Mouse (Mus musculus): ENCODE measurements around the gene Mtg2. TPM values are rescaled to one million over a fixed set of nuclear protein-coding genes. Genes with fewer than 3 reads are reported as not detected.
A peak's percentile ranks its signal among the peaks of the same experiment; 100 is the strongest.

Gene Mtg2
- total RNA-seq, 2 experiments from 2014 or later, result 16.4 to 17.7 TPM

DNA sequence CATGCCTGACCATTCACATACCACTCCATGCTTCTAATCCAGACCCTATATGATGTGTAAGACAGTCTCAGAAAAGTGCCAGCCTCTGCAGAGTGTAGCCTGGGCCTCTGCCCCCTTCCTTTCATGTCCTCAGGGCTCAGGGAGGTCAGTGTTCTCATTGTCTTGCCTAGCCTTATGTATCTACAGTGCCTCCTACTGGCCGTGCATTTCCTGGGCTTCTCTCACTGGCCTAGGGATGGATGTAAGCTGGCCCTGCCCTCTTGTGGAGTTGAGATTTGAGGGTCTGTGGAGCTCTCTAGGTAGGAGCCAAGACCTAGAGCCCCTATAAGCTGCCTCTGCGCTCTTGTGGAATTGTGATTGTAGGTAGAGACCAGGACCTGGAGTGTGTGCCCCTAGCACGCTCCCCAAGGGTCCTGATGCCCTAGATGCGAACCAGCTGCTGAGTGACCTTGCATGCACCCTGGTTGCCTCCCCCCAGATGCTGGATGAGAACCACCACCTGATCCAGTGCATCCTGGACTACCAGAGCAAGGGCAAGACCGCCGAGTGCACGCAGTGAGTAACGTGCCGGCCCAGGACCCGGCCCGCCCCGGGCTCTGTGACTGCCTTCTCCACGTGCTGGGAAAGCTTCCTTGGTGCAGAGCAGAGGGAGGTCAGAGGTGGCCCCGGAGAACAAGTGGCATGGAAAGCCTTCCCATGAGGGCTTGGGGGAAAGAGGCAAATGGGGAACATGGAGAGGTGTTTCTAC lies 18.2 kb upstream of the Mtg2 start:
- DNase-seq (ENCODE audit: low spot score in 2 of 2), result no peak

DNA sequence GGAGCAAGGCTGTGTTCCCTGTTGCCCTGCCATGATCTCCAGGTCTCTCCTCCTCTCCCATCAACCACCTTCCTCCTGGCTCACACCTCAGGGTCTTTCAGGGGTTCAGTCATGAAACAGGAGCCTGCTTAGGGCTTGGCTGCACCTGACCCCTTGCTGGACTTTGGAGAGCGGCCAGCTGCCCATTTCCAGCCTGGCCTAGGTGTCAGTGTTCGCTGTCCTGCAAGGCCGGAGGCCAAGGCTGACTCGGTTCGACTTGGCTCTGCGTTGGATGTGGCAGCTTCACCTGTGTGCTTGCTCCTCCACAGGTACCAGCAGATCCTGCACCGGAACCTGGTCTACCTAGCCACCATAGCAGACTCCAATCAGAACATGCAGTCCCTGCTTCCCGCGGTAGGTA lies 17.4 kb upstream of the Mtg2 start:
- no peak for DNase-seq (ENCODE audit: low spot score in 2 of 2)

DNA sequence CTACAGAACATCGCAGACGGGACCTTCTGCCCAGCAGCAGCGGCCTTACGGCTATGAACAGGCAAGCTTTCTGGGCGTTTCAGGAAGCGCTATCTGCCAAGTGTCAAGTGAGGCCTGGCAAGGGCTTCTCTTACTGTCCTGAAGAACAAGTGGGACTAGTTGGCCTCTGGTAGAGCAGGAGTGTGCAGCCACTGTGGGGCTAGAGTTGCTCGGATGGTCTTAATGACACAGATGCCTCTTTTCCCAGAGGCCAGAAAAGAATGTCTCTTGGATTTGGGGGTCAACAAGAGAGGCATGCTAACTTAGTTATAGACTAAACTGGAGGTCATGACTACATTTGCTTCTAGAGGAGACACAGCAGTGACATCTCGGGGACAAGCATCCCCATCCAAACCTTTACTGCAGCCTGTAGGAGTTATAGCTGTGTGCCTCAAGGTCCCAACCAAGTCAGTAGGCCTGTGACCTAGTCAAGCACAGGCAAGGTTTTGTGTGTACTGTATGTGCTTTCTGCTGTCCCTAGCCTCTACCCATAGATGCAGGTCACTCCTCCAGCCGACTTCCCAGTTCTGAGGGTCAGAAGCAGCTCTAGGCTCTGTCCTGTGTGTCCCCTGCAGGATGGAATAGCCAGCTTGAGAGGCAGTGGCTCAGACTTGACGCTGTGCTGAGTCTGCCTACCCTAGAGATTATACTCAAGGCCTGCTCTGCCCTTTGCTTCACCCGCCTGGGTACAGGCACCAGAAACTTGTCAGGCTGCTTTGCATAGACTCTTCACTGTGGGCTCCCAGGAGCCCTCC lies 6.9 kb upstream of the Mtg2 start:
- no peak for DNase-seq (ENCODE audit: low spot score in 2 of 2)

DNA sequence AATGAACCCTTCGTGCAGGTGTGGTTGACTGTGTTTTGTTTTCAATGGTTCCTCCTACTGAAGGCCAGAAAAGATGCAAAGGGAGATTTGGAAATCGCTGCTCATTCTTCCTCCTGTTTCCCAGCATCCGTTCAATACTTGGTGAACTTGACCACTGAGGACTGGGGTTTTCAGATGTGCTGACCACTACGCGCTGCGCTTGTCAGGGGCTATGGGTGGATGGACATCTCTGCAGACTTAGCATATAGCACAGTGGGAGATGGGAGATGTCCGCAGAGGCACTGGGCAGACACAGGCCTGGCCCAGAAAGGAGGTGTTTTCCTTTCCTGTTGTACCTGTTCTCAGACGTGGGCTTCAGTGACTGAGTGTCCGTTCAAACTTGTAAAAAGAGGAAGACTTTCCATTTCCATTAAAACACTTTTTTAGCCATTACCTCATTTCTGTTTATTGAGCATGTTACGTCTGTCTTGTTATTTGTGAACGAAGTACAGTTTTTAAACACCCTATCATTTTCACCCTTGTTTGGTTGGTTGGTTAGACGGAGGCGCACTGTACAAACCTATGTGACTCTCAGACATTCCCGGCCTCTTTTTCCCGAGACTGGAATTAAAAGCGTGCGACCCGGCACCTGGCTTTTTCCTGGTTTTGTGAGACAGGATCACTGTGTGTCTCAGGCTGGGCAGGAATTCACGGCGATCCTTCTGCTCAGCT lies 463 bp upstream of the Mtg2 start:
- no peak for DNase-seq (ENCODE audit: low spot score in 2 of 2)

DNA sequence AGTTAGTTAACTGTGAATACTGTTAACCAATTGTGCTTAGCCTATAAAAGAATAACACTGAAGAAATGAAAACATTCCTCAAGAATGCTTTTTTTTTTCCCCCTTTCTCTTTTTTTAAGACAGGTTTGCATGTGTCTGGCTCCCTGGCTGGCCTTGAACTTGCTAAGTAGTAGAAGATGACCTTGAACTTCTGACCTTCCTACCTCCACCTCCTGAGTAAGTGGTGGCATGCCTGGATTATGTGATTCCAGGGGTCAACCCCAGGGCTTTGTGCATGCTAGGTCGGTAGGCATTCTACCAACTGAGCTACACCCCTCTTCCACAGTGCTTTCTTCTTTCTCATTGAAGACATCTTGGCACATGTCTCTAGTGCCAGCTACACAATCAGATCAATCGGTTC lies 1.3 kb downstream of the Mtg2 start:
- DNase-seq (ENCODE audit: low spot score in 2 of 2), result no peak

DNA sequence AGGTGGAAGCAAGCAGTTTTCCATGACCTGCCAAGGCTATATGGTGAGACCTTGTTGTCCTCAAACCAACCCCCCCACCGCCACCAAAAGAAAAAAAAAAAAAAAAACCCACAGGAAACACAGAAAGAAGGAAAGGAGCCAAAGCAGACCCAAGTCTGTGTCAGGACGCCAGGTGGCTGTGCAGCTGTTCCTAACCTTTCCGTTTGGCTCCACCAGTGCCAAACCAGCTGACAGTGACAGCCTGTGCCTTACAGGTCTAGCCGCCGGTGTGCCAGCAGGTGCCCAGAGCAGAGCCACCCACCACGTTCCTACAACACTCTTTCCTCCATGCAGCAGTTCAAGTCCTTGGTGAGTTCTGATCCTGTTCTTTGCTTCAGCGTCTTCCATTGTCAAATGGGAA lies 2.5 kb downstream of the Mtg2 start:
- DNase-seq (ENCODE audit: low spot score in 2 of 2), result no peak

DNA sequence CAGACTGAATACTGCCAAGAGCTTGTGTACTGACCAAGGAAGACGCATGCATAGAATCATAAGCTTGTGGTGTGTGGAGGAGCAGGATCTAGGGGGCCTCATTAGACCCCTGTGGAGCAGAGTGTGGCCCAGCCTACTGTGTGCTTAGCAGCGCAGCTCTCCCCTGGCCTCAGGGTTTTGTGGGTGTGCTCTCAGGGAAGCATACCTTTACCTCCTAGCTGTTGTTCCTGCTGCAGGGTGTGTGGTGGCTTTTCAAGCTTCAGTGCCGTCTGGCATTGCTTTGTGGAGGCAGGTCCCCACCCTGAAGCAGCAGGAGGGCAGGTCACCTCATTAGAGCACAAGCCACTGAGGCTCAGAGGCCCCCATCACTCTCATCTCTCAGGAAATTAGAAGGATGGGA lies 7.2 kb downstream of the Mtg2 start:
- no peak for DNase-seq (ENCODE audit: low spot score in 2 of 2)

DNA sequence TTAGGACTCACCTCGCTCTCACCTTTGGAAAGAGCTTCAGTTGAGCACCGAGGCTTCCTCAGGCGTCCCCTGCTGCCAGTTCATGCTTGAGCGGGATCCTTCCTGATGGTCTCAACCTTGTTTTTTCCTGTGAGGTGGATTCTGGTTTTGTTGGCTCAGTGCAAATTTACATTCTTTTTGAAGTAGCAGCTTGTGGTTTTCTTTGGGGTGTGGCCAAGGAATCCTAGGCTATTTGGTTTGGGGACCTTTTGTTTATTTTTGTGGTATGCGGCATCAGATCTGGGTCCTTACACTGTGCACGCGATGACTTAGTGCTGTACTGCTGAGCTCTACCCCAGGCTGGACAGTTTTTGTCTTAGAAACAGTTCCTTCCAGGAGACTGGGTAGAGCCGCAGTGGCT lies 10.3 kb downstream of the Mtg2 start:
- no peak for DNase-seq (ENCODE audit: low spot score in 2 of 2)

DNA sequence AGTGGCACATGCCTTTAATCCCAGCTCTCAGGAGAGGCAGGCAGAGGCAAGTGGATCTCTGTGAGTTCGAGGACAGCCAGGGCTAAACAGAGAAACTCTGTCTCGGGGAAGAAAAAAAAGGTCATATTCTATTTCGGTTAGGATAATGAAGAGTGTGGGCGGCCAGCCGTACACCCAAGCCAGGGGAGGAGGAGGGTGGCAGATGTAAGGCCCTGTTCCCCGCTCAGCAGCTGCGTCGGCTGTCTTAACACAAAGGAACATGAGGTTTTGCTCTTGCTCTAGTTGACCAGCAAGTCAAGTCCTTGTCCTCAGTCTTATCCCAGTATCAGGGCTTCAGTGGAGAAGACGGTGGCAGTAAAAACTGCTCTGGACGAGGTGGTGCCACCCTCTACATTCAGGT lies 12.7 kb downstream of the Mtg2 start:
- no peak for DNase-seq (ENCODE audit: low spot score in 2 of 2)

DNA sequence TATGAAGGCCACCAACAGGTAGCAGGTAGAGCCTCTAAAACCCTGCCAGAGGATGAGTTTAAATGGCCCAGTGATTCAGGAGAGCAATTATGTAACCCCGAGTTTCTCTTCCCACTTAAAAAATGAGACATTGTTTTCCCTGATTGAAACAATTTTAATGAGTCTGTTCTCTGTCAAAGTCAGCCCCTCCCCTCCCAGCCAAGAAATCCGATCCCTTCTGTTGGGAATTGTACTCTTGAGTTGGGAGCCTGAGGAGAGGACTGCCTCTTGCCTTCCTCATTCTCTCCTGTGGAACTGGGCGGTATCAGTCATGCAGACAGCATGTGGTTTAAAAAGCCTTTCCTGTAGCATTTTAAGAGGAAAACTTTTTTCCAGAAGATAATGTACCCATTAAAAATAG lies 14.2 kb downstream of the Mtg2 start:
- DNase-seq (ENCODE audit: low spot score in 2 of 2), result no peak

DNA sequence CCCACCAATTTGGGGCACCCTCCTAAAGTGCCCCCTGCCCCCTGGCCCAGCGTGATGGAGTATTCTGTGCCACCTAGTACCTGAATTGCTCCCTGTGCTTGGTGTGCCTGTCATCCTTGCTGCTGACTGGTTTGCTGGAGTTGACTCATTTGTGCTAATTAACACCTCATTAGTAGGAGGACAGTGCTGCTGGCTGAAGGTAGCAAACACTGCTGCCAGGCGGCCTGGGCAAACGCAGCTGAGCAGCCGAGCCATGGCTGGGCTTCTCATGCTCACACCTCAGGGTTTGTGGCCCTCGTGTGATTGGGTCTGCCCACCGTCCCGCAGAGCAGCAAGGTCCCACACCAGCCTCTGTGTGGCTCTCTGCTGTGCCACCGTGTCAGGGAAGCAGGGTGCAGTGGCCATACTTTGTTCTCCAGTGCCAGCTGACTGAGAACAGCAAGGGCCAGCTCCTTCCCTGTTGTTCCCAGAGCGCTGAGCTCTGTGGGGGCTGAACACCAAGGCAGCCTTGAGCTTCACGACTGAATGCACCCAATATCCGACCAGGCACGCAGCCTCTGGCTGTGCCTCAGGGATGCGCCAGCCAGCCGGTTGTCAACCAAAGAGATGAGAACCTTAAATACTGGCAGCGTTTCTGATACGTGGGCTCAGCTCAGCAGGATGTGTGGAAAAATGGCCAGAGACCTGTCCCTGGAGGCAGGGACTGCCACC lies 15.7 kb downstream of the Mtg2 start:
- no peak for DNase-seq (ENCODE audit: low spot score in 2 of 2)

DNA sequence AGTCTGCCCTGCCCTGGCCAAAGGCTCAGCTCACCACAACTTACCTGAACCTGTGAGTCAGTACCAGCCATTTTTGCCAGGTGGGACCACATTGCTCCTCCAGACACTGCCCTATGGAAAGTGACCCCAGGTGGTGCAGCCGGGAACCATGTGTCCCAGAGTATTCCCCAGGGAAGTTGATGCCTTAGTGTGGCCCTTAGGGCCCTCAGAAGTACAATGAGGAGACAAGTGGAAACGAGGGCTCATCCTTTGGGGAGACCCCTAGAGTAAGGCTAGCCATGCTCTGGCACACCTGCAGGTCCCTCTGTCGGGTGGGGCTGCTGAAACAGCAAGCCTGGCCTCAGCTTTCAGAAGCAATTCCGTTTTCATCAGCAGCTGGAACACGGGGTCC lies 16.2 kb downstream of the Mtg2 start:
- DNase-seq (ENCODE audit: low spot score in 2 of 2), result no peak

DNA sequence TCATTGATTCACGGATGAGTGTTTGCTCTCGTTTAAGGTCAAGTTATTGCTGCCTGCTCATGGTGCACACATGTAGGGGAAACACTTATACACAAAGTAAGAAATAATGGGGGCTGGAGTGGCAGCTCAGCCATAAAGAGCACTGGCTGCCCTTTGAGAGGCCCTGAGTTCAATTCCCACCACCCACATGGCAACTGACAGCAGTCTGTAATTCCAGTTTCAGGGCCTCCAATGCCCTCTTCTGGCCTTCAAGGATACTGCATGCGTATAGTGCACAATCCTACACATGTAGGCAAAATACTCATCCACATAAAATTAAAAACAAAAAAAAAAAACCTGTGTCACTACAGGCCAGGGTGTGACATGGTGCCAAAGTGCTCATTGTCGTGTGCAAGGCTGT lies 17.1 kb downstream of the Mtg2 start:
- no peak for DNase-seq (ENCODE audit: low spot score in 2 of 2)

DNA sequence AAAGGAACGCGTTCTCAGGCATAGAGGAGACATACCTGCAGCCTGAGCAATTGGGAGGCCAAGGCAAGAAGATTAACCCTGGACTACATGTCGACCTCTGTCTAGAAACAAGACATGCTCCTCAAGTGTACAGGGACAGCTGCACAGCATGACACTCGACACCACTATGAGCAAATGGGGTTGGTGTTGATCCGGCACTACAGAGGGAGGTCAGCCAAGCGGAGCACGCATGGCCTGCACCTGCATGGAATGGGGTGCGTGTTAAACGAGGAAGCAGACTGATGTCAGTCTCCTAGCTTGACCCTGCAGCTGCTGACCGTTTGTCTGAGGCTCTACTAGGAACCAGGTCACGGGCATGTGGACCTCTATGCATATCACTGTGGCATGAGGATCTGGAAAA lies 19.9 kb downstream of the Mtg2 start:
- no peak for DNase-seq (ENCODE audit: low spot score in 2 of 2)

DNA sequence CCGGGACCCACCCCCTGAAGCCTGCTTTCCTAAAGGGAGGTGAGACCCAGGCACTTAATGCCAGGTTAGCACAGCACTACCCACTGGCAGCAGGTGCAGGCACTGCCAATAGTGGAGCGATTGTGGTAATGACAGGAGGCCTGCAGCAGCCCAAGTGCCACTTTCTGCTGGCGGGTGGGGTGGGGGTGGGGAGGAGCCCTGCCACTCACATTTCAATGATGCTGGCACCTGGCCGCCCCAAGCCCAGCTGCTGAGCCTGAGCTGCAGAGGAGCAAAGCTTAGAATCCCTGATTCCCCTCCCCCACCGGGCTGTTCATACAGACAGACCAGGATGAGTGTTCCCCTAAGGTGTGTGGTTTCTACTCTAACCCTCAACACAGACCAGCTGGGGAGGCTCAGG lies 25.3 kb downstream of the Mtg2 start:
- no peak for DNase-seq (ENCODE audit: low spot score in 2 of 2)

DNA sequence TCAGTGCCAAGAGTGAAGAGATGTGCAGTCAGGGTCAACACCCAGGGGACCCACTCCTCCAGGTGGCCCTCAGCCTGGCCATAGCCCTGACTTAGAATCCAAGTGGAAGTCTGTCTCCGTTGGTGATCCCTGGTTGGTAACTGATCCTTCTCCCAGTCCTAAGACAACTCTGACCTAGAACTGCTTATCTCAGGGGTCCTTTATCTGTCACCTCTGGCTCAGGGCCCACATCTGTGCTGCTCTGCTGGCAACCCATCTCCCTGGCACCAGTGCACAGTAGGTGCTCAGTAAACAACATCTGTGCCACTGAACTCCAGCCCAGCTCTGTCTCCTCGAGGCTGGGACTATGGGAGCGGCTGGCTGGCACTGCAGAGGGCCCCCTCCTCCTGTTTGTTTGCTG lies 27.2 kb downstream of the Mtg2 start:
- no peak for DNase-seq (ENCODE audit: low spot score in 2 of 2)

DNA sequence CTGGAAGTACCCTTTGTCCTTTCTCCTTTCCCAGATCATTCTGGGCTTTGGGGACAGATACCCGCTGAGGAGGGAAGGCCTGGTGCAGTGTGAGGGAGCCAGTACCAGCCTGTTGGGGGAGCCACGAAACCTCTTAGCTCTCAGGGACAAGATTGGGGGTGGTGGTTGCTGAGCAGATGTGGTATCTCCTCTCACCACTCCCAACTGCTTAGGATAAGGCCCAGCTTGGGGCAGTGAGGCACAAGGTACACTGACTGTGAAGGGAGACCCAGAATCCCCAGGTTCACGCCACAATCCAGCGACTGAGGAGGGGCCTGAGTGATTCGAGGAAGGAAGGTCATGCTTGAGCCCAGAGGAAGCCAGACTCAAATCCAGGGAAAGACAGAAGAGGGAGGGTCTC lies 27.8 kb downstream of the Mtg2 start:
- DNase-seq (ENCODE audit: low spot score in 2 of 2), result no peak

DNA sequence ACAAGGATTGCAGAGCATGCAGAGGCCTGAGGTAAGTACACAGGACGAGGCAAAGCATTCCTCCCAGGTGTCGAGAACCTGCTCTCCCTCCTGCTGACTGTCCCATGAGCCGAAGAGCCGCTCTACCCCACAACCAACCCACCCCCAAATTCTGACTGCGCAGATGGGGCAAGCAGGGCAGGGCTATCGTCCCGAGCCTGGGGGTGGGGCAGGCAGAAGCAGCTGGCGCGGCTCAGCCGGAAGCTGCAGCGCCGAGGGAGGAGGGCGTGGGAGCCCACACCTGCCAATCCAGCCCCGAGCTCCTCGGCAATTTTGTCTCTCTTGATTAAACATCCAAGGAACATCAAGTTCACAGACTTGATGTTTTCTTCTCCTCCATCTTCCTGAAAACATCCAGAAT lies 29.1 kb downstream of the Mtg2 start:
- DNase-seq (ENCODE audit: low spot score in 2 of 2), result no peak

DNA sequence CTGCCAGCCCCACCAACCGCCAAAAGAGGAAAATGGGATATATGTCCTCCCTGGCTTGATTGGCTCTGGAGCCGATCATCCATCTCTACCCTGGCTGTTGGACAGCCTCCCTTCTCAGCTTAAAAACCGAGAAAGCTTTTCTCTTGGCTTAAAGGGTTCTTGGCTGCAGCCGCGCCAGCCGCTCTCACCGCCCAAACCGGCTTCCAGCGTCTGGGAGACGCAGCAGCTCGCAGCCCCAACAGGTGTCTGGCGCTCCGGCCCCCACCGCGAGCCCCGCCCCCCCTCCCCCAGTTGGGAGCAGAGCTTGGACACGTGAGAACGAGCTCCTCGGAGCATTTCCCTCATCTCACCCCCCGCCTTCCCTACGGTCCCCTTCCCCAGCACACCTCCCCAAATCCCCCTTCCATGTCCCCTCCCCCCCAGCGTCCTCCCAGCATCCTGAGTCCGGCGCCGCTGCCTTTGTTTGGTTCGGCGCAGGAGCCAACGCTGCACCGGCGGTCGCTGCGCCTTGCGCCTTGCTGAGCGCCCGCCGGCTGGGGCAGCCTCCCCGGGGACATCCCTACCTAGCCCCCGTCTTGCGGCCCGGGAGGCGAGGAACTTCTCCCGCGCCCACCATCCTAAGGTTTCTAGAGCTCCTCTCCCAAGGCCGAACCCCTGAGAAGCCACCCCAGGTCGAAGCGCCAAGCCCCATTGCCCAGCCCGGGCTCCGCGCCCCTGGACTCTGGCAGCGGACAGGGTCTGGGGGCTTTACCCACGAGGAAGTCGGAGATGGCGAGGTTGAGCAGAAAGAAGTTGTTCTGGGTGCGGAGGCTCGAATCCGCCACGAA lies 33.0 kb downstream of the Mtg2 start:
- DNase-seq (ENCODE audit: low spot score in 2 of 2), result no peak

DNA sequence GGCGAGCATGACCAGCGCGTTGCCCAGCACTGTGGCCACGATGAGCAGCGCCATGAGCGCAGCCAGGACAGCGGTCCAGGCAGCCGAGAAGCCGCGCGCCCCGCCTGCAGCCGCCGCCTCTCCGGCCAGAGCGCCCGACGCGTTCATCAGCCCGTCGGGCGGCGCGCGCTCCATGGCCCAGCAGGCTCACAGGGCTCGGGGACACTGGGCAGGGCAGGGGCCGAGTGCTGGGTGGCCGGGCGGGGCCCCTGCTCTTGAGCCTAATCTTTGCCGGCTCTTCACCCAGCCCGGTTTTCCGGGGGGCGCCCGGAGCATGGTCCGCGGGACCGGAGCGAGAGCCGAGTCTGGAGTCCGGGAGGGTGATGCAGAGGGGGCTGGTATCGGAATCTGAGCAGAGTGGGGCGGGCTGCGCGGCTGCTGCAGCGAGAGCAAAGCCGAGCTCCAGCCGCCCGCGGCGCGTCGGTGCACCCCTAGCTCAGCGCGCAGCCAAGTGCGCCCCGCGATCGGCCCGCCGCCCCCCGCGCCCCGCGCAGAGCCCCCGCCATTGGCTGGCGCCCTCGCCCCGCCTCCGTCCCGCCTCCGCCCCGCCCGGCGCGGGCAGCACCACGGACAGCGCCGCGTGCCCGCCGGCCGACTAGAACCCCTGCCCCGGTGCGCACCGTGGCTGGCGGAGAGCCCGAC lies 33.7 kb downstream of the Mtg2 start, which contains the start of gene Hrh3:
TSS of gene Hrh3 (minus strand) at position 511 of the 681 bp plus-strand sequence.
- peak; percentile 60 to 79 for DNase-seq (ENCODE audit: low spot score in 2 of 2)
